ENCODE assay signal across 11 mouse cellular contexts in the genomic region with DNA sequence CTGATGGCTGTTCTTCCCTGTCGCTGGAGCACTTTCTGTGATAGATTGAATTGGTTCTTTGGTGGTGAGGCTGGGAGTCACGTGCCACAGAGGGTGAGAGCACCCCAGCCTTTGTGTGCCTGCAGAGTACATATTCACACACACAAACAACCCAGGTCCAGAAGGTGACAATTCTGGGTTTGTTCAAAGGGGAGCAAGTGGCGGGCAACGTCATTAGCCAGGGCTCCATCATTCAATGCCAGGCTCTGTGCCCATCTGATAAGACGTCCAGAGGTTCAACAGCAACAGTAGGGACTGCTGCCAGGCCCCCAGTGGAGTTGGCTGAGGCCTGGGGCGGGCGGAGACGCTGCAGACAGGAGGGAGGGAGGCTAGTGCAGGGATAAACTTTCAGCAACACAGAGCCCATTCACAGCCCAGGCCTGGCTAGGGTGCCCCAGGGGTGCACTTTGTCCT. TPM values are rescaled to one million over a fixed set of nuclear protein-coding genes. Genes with fewer than 3 reads are reported as not detected.
DNase-seq lines count a peak whose midpoint lies in the region; ATAC-seq and TF ChIP-seq lines count a peak whose summit lies in the region.
"Had no signal": no experiment of that assay in that cellular context is flagged by ENCODE, and none has a peak within 500 bp of the region (broad histone marks: within the 10 kb centered on the region; RNA-seq: fewer than 3 reads in every experiment).

No protein-coding gene starts in this region.

- no peaks in the 10 kb centered on the region for H3K27me3 ChIP-seq in liver, adult 2 months (ENCODE audit: control insufficient read depth, insufficient read depth, low read length)
- H3K27me3 ChIP-seq in heart, postnatal 0 days (ENCODE audit: control insufficient read depth, insufficient read depth, low read length), result peaks cover 8% of the 10 kb centered on the region; the same call in 1 of the 2 replicates
- H3K27me3 ChIP-seq in stomach, embryonic 16.5 days (ENCODE audit: control insufficient read depth, insufficient read depth, low read length), result no peaks in the 10 kb centered on the region
- 0 out of 2 replicates have a peak, but pooled peaks cover 2% of the 10 kb centered on the region for H3K27me3 ChIP-seq in hindbrain, embryonic 16.5 days (replicated peaks; ENCODE audit: control insufficient read depth, insufficient read depth, low read length)

- no peak for TF ChIP-seq EP300 in heart, postnatal 0 days (IDR thresholded peaks at IDR 0.05; ENCODE audit: low read depth)

- H3K4me3 ChIP-seq in liver, adult 2 months (ENCODE audit: insufficient read depth, low read depth, low read length), result no peak overlapping the region
- no peak overlapping the region for H3K4me3 ChIP-seq in heart, postnatal 0 days (ENCODE audit: low read depth, low read length)
- no peak overlapping the region for H3K4me3 ChIP-seq in stomach, embryonic 16.5 days (replicated peaks; ENCODE audit: low read length)
- H3K4me3 ChIP-seq in hindbrain, embryonic 16.5 days (ENCODE audit: low read length), result no peak overlapping the region
- H3K4me3 ChIP-seq: liver, embryonic 13.5 days; neural tube, embryonic 13.5 days had no signal

- ATAC-seq in heart, postnatal 0 days (ENCODE audit: insufficient read depth, low read depth), result peak; percentile 55
- ATAC-seq in stomach, embryonic 16.5 days (ENCODE audit: insufficient read depth, low FRiP score), result peak; percentile 75; the same call in 1 of the 2 replicates
- ATAC-seq in hindbrain, embryonic 16.5 days, result no peak

- H3K79me2 ChIP-seq in liver, adult 2 months (ENCODE audit: control insufficient read depth, insufficient read depth, low read length), result no peaks in the 10 kb centered on the region

- H3K36me3 ChIP-seq in liver, adult 2 months (ENCODE audit: control insufficient read depth, insufficient read depth, low read length), result no peaks in the 10 kb centered on the region
- H3K36me3 ChIP-seq in heart, postnatal 0 days (replicated peaks; ENCODE audit: control insufficient read depth, insufficient read depth, low read length), result no peaks in the 10 kb centered on the region
- H3K36me3 ChIP-seq in stomach, embryonic 16.5 days (ENCODE audit: control insufficient read depth, insufficient read depth, low read length), result no peaks in the 10 kb centered on the region
- H3K36me3 ChIP-seq in hindbrain, embryonic 16.5 days (ENCODE audit: control insufficient read depth, insufficient read depth, low read length), result no peaks in the 10 kb centered on the region
- H3K36me3 ChIP-seq: liver, embryonic 13.5 days; neural tube, embryonic 13.5 days had no signal

- no peak overlapping the region for H3K27ac ChIP-seq in liver, adult 2 months (replicated peaks; ENCODE audit: insufficient read depth, low read depth, low read length)
- H3K27ac ChIP-seq in heart, postnatal 0 days (ENCODE audit: low read depth), result no peak overlapping the region
- H3K27ac ChIP-seq in stomach, embryonic 16.5 days (ENCODE audit: low read length), result no peak overlapping the region
- H3K27ac ChIP-seq in hindbrain, embryonic 16.5 days (ENCODE audit: low read depth, low read length), result no peak overlapping the region
- H3K27ac ChIP-seq: liver, embryonic 13.5 days; neural tube, embryonic 13.5 days had no signal

- peak; percentile 40 for DNase-seq in liver, adult 2 months (ENCODE audit: extremely low read depth, low read depth, low spot score)
- no peak for DNase-seq in liver
- peak; percentile 34 for DNase-seq in heart, postnatal 0 days (ENCODE audit: low spot score)
- peak; percentile 11 for DNase-seq in large intestine, adult 2 months (ENCODE audit: low read depth, low spot score)
- no peak for DNase-seq in gastrocnemius, postnatal 36 days
- no peak for DNase-seq in cerebellum, postnatal 14 days
- DNase-seq: liver, embryonic 13.5 days; thymus, adult 2 months had no signal

- no peaks in the 10 kb centered on the region; the same call in 1 of the 2 replicates for H3K4me1 ChIP-seq in liver, adult 2 months (ENCODE audit: control insufficient read depth, insufficient read depth, low read length)
- H3K4me1 ChIP-seq in heart, postnatal 0 days (ENCODE audit: control insufficient read depth, insufficient read depth), result 0 out of 2 replicates have a peak, but pooled peaks cover 3% of the 10 kb centered on the region
- peaks cover 13% of the 10 kb centered on the region for H3K4me1 ChIP-seq in stomach, embryonic 16.5 days (ENCODE audit: control insufficient read depth, insufficient read depth, low read length)
- no peaks in the 10 kb centered on the region for H3K4me1 ChIP-seq in hindbrain, embryonic 16.5 days (ENCODE audit: control insufficient read depth, insufficient read depth, low read depth, low read length)
- H3K4me1 ChIP-seq: liver, embryonic 13.5 days had no signal

- WGBS in liver, adult 2 months, result 25% methylated on average over 8 of the region's 8 CpGs
- 23% methylated on average over 8 of the region's 8 CpGs for WGBS in heart, postnatal 0 days
- 15% methylated on average over 8 of the region's 8 CpGs for WGBS in large intestine, adult 2 months
- 37% methylated on average over 8 of the region's 8 CpGs for WGBS in stomach, embryonic 16.5 days
- WGBS in hindbrain, embryonic 16.5 days, result 45% methylated on average over 8 of the region's 8 CpGs

- TF ChIP-seq CTCF in liver, adult 2 months (IDR thresholded peaks at IDR 0.05; ENCODE audit: low read depth, low read length), result no peak
- TF ChIP-seq CTCF in heart, postnatal 0 days (IDR thresholded peaks at IDR 0.05; ENCODE audit: low read depth), result no peak

- no peak overlapping the region for H3K4me2 ChIP-seq in heart, postnatal 0 days (ENCODE audit: low read depth, low read length)
- no peak overlapping the region for H3K4me2 ChIP-seq in stomach, embryonic 16.5 days (ENCODE audit: low read depth, low read length)
- H3K4me2 ChIP-seq in hindbrain, embryonic 16.5 days (ENCODE audit: low read length), result no peak overlapping the region
- H3K4me2 ChIP-seq: liver, embryonic 13.5 days; neural tube, embryonic 13.5 days had no signal

- intact Hi-C loops in gastrocnemius, postnatal 36 days (cut with DNase I), result no loop called here

- no peak overlapping the region for H3K9ac ChIP-seq in liver, adult 2 months (ENCODE audit: low read depth, low read length)
- H3K9ac ChIP-seq in heart, postnatal 0 days (replicated peaks; ENCODE audit: low read depth, low read length), result no peak overlapping the region
- H3K9ac ChIP-seq in stomach, embryonic 16.5 days (ENCODE audit: low read length), result no peak overlapping the region
- no peak overlapping the region for H3K9ac ChIP-seq in hindbrain, embryonic 16.5 days (ENCODE audit: low read depth, low read length)
- H3K9ac ChIP-seq: liver, embryonic 13.5 days; neural tube, embryonic 13.5 days had no signal

- H3K9me3 ChIP-seq in heart, postnatal 0 days (replicated peaks; ENCODE audit: control insufficient read depth, low read length), result no peaks in the 10 kb centered on the region
- H3K9me3 ChIP-seq in stomach, embryonic 16.5 days (replicated peaks; ENCODE audit: control insufficient read depth, low read length), result no peaks in the 10 kb centered on the region
- no peaks in the 10 kb centered on the region for H3K9me3 ChIP-seq in hindbrain, embryonic 16.5 days (ENCODE audit: control insufficient read depth, low read length)
- H3K9me3 ChIP-seq: liver, embryonic 13.5 days; neural tube, embryonic 13.5 days had no signal

- TF ChIP-seq POLR2A in liver, adult 2 months (IDR thresholded peaks at IDR 0.05; ENCODE audit: extremely low read depth, insufficient read depth, low read length), result no peak

RNA-seq across cellular contexts. Expression of a gene that starts 36.3 kb away (rescaled TPM):
- not detected in 2 replicates for total RNA-seq in liver, adult 2 months (2014; rRNA removed)
- polyA plus RNA-seq in liver, adult 2 months (2012; rRNA removed), result not detected in 2 replicates
- total RNA-seq in heart, postnatal 0 days (2014; rRNA removed; ENCODE audit: low replicate concordance), result 0.35 and 1.9 TPM in 2 replicates
- polyA plus RNA-seq in heart, postnatal 0 days (2015; fragmentation: Nextera tagmentation; extraction: Ambion mirVana), result 0.12 and 0.16 TPM in 2 replicates
- 1.4 and 2.7 TPM in 2 replicates for polyA plus RNA-seq in large intestine, adult 2 months (2012; rRNA removed)
- 3.4 and 4.0 TPM in 2 replicates for polyA plus RNA-seq in stomach, embryonic 16.5 days (2015; fragmentation: Nextera tagmentation; extraction: Ambion mirVana)
- 0.09 and 0.16 TPM in 2 replicates for polyA plus RNA-seq in hindbrain, embryonic 16.5 days (2015; fragmentation: Nextera tagmentation; extraction: Ambion mirVana)
- total RNA-seq in gastrocnemius, postnatal 36 days (2021), result not detected

RNA-seq across cellular contexts. Expression of a gene that starts 48.1 kb away (rescaled TPM):
- 0.07 TPM in 1 of 2 replicates, not detected in the other for total RNA-seq in liver, adult 2 months (2014; rRNA removed)
- polyA plus RNA-seq in liver, adult 2 months (2012; rRNA removed), result 0.06 and 0.07 TPM in 2 replicates
- 6.6 and 16.4 TPM in 2 replicates for total RNA-seq in heart, postnatal 0 days (2014; rRNA removed; ENCODE audit: low replicate concordance)
- 2.5 and 3.3 TPM in 2 replicates for polyA plus RNA-seq in heart, postnatal 0 days (2015; fragmentation: Nextera tagmentation; extraction: Ambion mirVana)
- polyA plus RNA-seq in large intestine, adult 2 months (2012; rRNA removed), result 0.16 TPM in 2 replicates
- polyA plus RNA-seq in stomach, embryonic 16.5 days (2015; fragmentation: Nextera tagmentation; extraction: Ambion mirVana), result 0.12 and 0.14 TPM in 2 replicates
- 1.9 and 2.8 TPM in 2 replicates for polyA plus RNA-seq in hindbrain, embryonic 16.5 days (2015; fragmentation: Nextera tagmentation; extraction: Ambion mirVana)
- total RNA-seq in gastrocnemius, postnatal 36 days (2021), result under 1 TPM; 0.18 to 0.27 TPM

RNA-seq across cellular contexts. Expression of a gene that starts 55.9 kb away (rescaled TPM):
- total RNA-seq in liver, adult 2 months (2014; rRNA removed), result 23.6 and 29.5 TPM in 2 replicates
- polyA plus RNA-seq in liver, adult 2 months (2012; rRNA removed), result 22.7 and 29.8 TPM in 2 replicates
- 26.5 and 26.8 TPM in 2 replicates for total RNA-seq in heart, postnatal 0 days (2014; rRNA removed; ENCODE audit: low replicate concordance)
- polyA plus RNA-seq in heart, postnatal 0 days (2015; fragmentation: Nextera tagmentation; extraction: Ambion mirVana), result 22.7 and 24.3 TPM in 2 replicates
- 39.6 and 44.1 TPM in 2 replicates for polyA plus RNA-seq in large intestine, adult 2 months (2012; rRNA removed)
- polyA plus RNA-seq in stomach, embryonic 16.5 days (2015; fragmentation: Nextera tagmentation; extraction: Ambion mirVana), result 51.1 and 57.5 TPM in 2 replicates
- polyA plus RNA-seq in hindbrain, embryonic 16.5 days (2015; fragmentation: Nextera tagmentation; extraction: Ambion mirVana), result 45.2 and 46.3 TPM in 2 replicates
- 10 to 100 TPM; 11.1 to 13.9 TPM for total RNA-seq in gastrocnemius, postnatal 36 days (2021)

Comparison
In these comparisons a context has a peak if more than half of its experiments do, and no peak if none do; other contexts are left out.
1. DNase-seq: peak in liver, adult 2 months (single experiment), heart, postnatal 0 days (single experiment) and large intestine, adult 2 months (single experiment); none in liver (single experiment), gastrocnemius, postnatal 36 days (0 of 2) and cerebellum, postnatal 14 days (0 of 2).